Mouse (Mus musculus) thymus, postnatal 10 days (tissue): ENCODE data around the gene Popdc2.

Experiments
- DNase-seq, 2 experiments: peaks; one replicate each; pipeline ENCODE4 v3.0.0; 2021; ENCODE audit warnings: low spot score in 2 of 2

The Popdc2 gene

DNA sequence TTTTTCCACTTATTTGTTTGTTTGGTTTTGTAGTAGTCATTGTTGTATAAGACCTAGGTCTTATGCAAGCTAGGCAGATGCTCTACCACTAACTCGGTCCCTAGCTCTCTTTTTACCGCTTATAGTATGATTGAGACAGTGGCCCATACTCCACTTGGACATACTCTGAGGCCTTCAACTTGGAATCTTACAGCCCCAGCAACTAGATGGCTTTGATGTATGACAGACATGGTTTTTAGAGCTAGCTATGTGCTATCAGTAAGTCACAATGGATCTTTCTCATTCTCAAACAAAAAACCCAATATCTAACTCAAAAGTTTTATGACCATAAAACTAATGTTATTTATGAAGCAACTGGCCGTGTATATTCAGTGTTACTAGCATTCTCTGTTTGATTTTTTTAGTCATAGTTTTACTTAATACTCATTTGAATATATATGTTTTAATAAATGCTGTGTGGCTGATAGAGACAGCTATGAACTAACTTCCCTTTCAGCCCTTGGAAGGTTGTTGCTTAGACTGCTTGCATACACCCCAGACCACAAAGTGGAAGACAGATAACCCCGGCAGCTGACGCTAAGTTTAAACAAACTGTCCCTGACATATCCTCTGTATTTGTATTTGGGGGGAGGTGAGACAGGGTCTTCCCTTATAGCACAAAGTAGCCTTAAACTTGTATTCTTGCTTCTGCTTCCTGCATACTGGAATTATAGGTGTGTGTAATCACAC is 7.7 kb upstream of the Popdc2 start:
- DNase-seq, result no peak

GRCm38 (mm10) chr16:38358256-38358812 is 3.7 kb upstream of the Popdc2 start:
- DNase-seq, result no peak

DNA sequence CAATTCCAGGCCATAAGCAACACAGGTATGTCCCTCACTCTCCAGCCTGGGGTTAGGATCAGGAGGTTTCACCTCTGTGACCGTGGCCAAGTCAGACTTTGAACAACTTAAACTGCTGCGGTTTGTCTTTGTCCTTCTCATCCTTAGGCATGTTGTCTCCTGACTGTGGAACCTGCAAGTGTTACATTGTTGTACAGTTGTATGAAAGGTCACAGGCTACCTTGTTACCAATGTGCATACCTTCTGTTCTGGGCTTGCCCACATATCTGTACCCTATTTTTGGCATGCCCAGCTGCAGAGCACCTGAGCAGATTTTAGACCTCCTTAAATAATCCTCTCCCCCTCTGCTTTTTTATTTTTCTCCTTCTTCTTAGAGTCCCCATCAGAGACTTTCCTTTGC is 2.8 kb upstream of the Popdc2 start:
- no peak for DNase-seq

DNA sequence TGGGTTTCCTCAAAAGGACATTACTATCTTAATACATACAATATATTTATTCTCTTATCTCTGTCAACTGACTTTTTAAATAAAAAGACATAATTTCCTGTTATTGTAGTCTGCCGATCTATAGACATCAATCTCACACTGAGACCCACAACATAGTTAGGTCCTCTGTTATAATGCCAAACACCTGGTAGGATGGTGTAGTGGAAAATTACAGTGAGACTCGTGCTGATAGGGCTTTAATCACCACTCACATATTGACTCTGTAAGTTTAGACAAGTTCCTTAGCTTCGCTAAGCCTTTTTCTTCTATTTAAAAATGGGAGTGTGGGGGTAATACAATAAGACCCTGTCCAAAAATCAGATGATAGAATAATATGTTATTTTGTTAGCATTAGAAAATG is 2.2 kb upstream of the Popdc2 start:
- no peak for DNase-seq

GRCm38 (mm10) chr16:38360317-38360716 is 1.7 kb upstream of the Popdc2 start:
- no peak for DNase-seq

- no peak for DNase-seq
Observed at GRCm38 (mm10) chr16:38362493-38363255, 665 bp downstream of the Popdc2 start.

GRCm38 (mm10) chr16:38363256-38363595 is 1.2 kb downstream of the Popdc2 start:
- no peak for DNase-seq

- DNase-seq, result no peak
Observed at GRCm38 (mm10) chr16:38363657-38364056, 1.6 kb downstream of the Popdc2 start.

DNA sequence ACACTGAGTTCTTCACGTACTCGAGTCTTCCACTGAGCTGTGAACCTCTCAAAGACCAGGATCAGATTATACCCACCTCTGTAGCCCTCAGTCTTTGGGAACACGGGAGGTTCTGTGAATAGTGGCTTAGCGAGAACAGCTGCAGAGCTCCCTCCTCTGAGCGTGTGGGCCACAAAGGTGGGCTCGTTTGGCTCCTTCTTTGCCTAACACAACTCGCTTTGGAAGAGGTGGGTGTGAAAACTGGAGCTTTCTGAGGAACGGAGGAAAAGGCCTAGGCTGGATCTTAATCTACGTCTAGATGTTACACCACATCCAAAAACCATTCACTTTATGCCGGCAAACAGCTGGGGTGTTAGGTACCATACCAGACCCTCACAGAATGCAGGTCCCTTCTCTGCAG is 3.4 kb downstream of the Popdc2 start:
- no peak for DNase-seq

- DNase-seq, result no peak
Observed at GRCm38 (mm10) chr16:38366231-38366630, 4.2 kb downstream of the Popdc2 start.

- DNase-seq, result no peak
Observed at GRCm38 (mm10) chr16:38368336-38368735, 6.3 kb downstream of the Popdc2 start.

DNA sequence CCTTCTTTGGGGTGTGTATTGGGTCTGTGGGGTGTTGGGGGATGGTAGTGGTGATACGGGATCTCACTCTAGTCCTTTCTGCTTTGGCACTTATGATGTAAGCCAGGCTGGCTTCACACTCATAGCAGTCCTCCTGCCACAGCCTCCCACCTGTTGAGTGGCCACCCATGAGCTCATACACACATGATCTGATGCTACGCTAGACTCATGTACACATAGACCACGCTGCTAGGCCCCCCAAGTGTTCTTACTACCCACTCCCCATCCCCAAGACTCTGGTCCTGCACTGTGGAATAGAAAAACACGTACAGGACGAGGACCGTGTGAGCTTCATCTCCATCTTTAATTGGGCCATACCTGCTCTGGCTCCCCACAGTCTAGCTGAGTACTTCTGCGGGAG is 7.0 kb downstream of the Popdc2 start:
- DNase-seq, result no peak

- DNase-seq, result no peak
Observed at GRCm38 (mm10) chr16:38369431-38369830, 7.4 kb downstream of the Popdc2 start.

DNA sequence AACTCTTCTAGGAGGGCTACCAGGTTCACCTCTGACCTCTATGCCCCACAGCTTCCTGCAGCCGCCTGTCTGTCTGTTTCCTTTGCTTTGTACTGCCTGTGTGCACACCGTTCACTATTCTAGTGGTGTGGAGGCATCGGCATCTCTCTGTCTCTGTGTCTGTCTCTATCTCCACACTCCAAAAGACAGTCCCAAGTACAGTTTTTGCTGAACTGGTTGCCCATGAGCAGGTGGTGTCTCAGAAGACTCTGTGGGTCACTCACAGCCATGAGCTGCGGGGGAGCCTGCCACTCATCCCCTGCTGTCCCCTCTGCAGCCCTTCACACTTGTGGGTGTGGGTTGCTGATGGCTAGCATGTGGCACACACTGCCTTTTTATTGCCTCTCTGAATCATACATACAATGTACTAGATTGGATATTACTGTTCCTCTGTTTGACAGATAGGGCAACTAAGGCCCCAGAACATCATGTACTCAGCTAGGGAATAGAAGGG is 8.0 kb downstream of the Popdc2 start:
- DNase-seq, result no peak

- DNase-seq, result no peak
Observed at GRCm38 (mm10) chr16:38370633-38371374, 8.8 kb downstream of the Popdc2 start.

DNA sequence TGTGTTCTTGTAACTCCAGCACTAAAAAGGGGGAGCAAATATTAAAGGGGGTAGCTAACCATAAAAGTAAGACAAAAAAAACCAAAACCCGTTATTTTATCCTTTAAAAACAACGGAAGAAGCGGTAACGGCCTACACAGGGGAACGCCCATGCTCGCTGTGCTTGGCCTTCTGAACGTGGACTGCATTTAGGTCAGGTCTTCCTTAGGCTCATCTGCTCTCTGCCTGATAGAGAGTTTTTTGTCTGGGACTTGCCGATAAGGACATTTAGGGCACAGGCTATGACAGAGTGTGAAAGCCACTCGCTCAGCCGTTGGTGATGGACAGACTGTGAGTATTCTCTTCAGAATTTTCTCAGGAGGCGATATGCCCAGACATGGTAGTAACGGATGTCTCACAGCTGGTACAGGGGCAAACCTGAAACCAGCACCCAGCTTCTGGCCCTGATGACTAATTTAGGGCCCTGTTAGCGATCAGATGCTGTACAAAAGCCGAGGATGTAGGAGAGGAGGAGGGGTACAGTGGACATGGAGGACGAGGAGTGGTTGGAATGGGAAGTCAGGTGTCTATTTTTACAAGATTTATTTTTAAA is 9.8 kb downstream of the Popdc2 start:
- DNase-seq, result no peak

GRCm38 (mm10) chr16:38372876-38373275 is 10.9 kb downstream of the Popdc2 start:
- DNase-seq, result no peak

GRCm38 (mm10) chr16:38373439-38373838 is 11.4 kb downstream of the Popdc2 start:
- DNase-seq, result no peak

DNA sequence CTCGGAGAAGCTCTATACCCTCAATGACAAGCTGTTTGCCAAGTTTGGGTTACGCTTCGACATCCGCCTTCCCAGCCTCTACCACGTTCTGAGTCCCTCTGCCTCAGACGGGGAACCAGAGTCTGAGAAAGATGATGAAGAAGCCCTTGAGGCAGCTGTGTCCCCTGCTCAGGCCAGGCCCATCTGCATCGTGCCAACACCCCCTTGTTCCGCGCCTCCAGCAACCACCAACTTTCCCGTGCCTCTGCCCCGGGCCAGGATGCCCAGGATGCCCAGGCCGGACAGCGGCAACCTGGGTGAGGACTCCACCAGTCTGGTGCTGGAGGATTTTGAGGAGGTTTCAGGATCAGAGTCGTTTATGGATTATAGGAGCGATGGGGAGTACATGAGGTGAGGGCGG is 11.9 kb downstream of the Popdc2 start:
- no peak for DNase-seq

- DNase-seq, result no peak
Observed at GRCm38 (mm10) chr16:38374379-38375140, 12.6 kb downstream of the Popdc2 start.

DNA sequence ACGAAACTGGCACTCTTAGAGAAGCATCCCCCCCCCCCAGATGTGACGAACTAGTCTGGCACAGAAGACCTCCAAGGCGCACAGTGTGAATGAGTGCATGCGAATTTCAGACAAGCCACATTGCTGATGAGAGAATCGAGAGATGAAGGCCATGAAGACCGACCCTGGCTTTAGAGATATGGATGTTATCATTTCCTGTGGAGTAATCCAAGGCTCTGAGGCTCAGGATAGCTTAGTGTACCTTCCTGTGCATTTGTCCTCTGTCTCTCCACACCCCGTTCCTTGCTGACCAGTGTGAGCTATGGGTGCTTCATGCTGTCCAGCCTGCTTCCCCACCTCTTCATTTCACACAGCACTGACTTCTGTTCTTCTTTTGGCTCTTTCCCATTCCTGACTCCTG is 13.2 kb downstream of the Popdc2 start:
- no peak for DNase-seq
